Mouse (Mus musculus) adrenal gland, adult 2 months (tissue): ENCODE results near the gene Zbtb40. TPM values are rescaled to one million over a fixed set of nuclear protein-coding genes. Genes with fewer than 3 reads are reported as not detected.

Experiments
- DNase-seq: peaks from one replicate; pipeline ENCODE4 v3.0.0; 2021
- polyA plus RNA-seq: library from polyadenylated mRNA; depleted of rRNA; stranded (reverse); fragments of >200 nt; gene quantifications from 2 replicates; pipeline ENCODE4 v1.2.3, GENCODE M21; 2012
- total RNA-seq, 2 experiments: library from RNA; stranded (reverse); gene quantifications; 2 replicates each; pipeline ENCODE4 v1.2.3; 2021

Gene Zbtb40
- total and polyA plus RNA-seq, 3 experiments: 10.3 to 12.2 (median 10.8) TPM

GRCm38 (mm10) chr4:136977244-136977643 is 71.4 kb downstream of the Zbtb40 start:
- no peak for DNase-seq

GRCm38 (mm10) chr4:136970939-136971338 is 77.7 kb downstream of the Zbtb40 start:
- DNase-seq: peak; percentile 62

GRCm38 (mm10) chr4:136969503-136970276 is 78.9 kb downstream of the Zbtb40 start:
- no peak for DNase-seq

- DNase-seq: no peak
These were observed 79.5 kb downstream of the Zbtb40 start for GRCm38 (mm10) chr4:136969096-136969495.

GRCm38 (mm10) chr4:136967511-136967910 is 81.1 kb downstream of the Zbtb40 start:
- no peak for DNase-seq

GRCm38 (mm10) chr4:136966493-136967390 is 81.9 kb downstream of the Zbtb40 start:
- no peak for DNase-seq

GRCm38 (mm10) chr4:136964990-136965421 is 83.6 kb downstream of the Zbtb40 start:
- no peak for DNase-seq

- DNase-seq: no peak
These were observed 86.2 kb downstream of the Zbtb40 start for GRCm38 (mm10) chr4:136962447-136962846.

GRCm38 (mm10) chr4:136961642-136962285 is 86.8 kb downstream of the Zbtb40 start:
- peak; percentile 21 for DNase-seq

GRCm38 (mm10) chr4:136960581-136960980 is 88.0 kb downstream of the Zbtb40 start:
- no peak for DNase-seq

- DNase-seq: peak; percentile 47
These were observed 88.5 kb downstream of the Zbtb40 start for GRCm38 (mm10) chr4:136960068-136960467.

GRCm38 (mm10) chr4:136956751-136957446 is 91.7 kb downstream of the Zbtb40 start, which contains the start of gene Epha8:
Gene Epha8 (minus strand): TSS chr4:136956816.
- DNase-seq: peak; percentile 21

- no peak for DNase-seq
These were observed 94.0 kb downstream of the Zbtb40 start for GRCm38 (mm10) chr4:136954562-136954961.

GRCm38 (mm10) chr4:136949266-136949989 is 99.2 kb downstream of the Zbtb40 start:
- DNase-seq: no peak

- DNase-seq: no peak
These were observed 103.2 kb downstream of the Zbtb40 start for GRCm38 (mm10) chr4:136945397-136945796.

- peak; percentile 19 for DNase-seq
These were observed 103.8 kb downstream of the Zbtb40 start for GRCm38 (mm10) chr4:136944558-136945350.

GRCm38 (mm10) chr4:136943175-136943574 is 105.4 kb downstream of the Zbtb40 start:
- no peak for DNase-seq

- DNase-seq: no peak
These were observed 105.8 kb downstream of the Zbtb40 start for GRCm38 (mm10) chr4:136942761-136943160.

- DNase-seq: no peak
These were observed 110.7 kb downstream of the Zbtb40 start for GRCm38 (mm10) chr4:136937935-136938334.

- no peak for DNase-seq
These were observed 111.3 kb downstream of the Zbtb40 start for GRCm38 (mm10) chr4:136937344-136937743.
